Comparison of ENCODE assay signal across 8 mouse cellular contexts in the genomic region with DNA sequence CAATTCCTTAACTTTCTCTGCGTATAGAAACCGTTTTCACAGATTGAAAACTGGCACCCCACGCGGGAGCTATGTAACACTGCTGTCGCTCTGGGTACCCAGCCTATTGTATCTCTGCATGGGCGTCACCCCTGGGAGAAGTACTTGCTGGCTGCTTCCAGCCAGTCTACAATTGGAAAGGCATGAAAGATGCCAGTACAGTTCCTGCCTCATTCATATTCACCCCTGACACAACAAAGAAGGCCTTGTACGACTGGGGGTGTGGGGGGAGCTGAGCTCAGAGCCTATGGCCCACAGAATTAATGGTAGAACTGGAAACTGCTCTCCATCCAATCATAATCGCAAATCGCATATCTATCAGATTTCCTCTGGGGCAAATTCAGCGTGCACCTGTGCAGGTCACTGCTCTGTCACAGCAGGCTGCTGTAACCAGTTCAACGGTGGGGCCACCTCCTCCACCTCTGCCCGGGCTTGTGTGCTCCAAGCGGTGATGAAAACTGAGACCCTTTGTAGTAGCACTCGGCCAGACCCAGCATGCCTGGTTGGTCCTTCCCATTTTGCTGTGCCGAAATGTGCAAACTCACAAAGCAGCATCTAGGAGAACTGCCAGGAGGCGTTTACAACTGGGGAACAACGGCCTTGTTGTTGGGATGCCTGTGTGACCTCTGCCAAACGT. TPM values are rescaled to one million over a fixed set of nuclear protein-coding genes. Genes with fewer than 3 reads are reported as not detected.
DNase-seq lines count a peak whose midpoint lies in the region; ATAC-seq and TF ChIP-seq lines count a peak whose summit lies in the region.

No protein-coding gene starts in this region.

- intact Hi-C loops in left cerebral cortex, adult 2 months (cut with DNase I), result no loop called here

- no peak for TF ChIP-seq CTCF in left cerebral cortex, adult 2 months (IDR thresholded peaks at IDR 0.05)

- DNase-seq in embryo, embryonic 11 days, result peak; percentile 19
- no peak for DNase-seq in embryo, embryonic 10 days (ENCODE audit: low spot score)
- peak; percentile 11 to 49 for DNase-seq in left cerebral cortex, adult 2 months (ENCODE audit: extremely low spot score in 1 of 2, low spot score in 2 of 2)
- DNase-seq in right cerebral cortex, adult 2 months (ENCODE audit: low spot score in 2 of 2), result peak; percentile 39 to 42
- no peak for DNase-seq in heart, embryonic 10.5 days (ENCODE audit: low spot score)
- no peak for DNase-seq in kidney, adult 18-20 months

- H3K9me3 ChIP-seq in heart, embryonic 10.5 days, result no peaks in the 10 kb centered on the region

- H3K4me3 ChIP-seq in left cerebral cortex, adult 2 months, result no peak overlapping the region
- H3K4me3 ChIP-seq in heart, embryonic 10.5 days, result no peak overlapping the region

- H3K27ac ChIP-seq in left cerebral cortex, adult 2 months, result peak overlapping the region; percentile 81
- no peak overlapping the region for H3K27ac ChIP-seq in heart, embryonic 10.5 days

- H3K4me1 ChIP-seq in heart, embryonic 10.5 days, result no peaks in the 10 kb centered on the region

- no peaks in the 10 kb centered on the region for H3K27me3 ChIP-seq in heart, embryonic 10.5 days (ENCODE audit: insufficient read depth, poor library complexity, severe bottlenecking)

- peaks cover 36% of the 10 kb centered on the region for H3K36me3 ChIP-seq in heart, embryonic 10.5 days

- 75% methylated on average over 18 of the region's 18 CpGs for WGBS in heart, embryonic 10.5 days

- ATAC-seq in frontal cortex, adult (ENCODE audit: low TSS enrichment), result peak; percentile 70
- no peak for ATAC-seq in erythroid progenitor cell, adult 5-6 weeks (replicated peaks; ENCODE audit: low FRiP score, poor library complexity, severe bottlenecking)

RNA-seq across cellular contexts. Expression of gene Psph, which starts 25.2 kb away (rescaled TPM):
- total RNA-seq in left cerebral cortex, adult 2 months (2021), result 10 to 100 TPM; 19.9 to 20.2 TPM
- 36.3 and 55.4 TPM in 2 replicates for polyA plus RNA-seq in heart, embryonic 10.5 days (2016; fragmentation: Nextera tagmentation; extraction: Ambion mirVana)
- total RNA-seq in erythroid progenitor cell, adult 5-6 weeks (2015; ENCODE audit: low replicate concordance), result 18.0 and 24.7 TPM in 2 replicates
- 1.9 and 16.4 TPM in 2 replicates for total RNA-seq in erythroid progenitor cell, adult 5-6 weeks (2017; ENCODE audit: low replicate concordance)

RNA-seq across cellular contexts. Expression of gene Nipsnap2, which starts 37.1 kb away (rescaled TPM):
- total RNA-seq in left cerebral cortex, adult 2 months (2021), result 10 to 100 TPM; 72.4 to 72.6 TPM
- 140 and 220 TPM in 2 replicates for polyA plus RNA-seq in heart, embryonic 10.5 days (2016; fragmentation: Nextera tagmentation; extraction: Ambion mirVana)
- 9.7 and 13.8 TPM in 2 replicates for total RNA-seq in erythroid progenitor cell, adult 5-6 weeks (2015; ENCODE audit: low replicate concordance)
- 1.7 and 14.9 TPM in 2 replicates for total RNA-seq in erythroid progenitor cell, adult 5-6 weeks (2017; ENCODE audit: low replicate concordance)

RNA-seq across cellular contexts. Expression of gene Mrps17, which starts 46.7 kb away (rescaled TPM):
- 10 to 100 TPM; 78.0 to 87.8 TPM for total RNA-seq in left cerebral cortex, adult 2 months (2021)
- polyA plus RNA-seq in heart, embryonic 10.5 days (2016; fragmentation: Nextera tagmentation; extraction: Ambion mirVana), result 162 and 176 TPM in 2 replicates
- total RNA-seq in erythroid progenitor cell, adult 5-6 weeks (2015; ENCODE audit: low replicate concordance), result 54.9 and 95.9 TPM in 2 replicates
- 31.1 and 45.7 TPM in 2 replicates for total RNA-seq in erythroid progenitor cell, adult 5-6 weeks (2017; ENCODE audit: low replicate concordance)

RNA-seq across cellular contexts. Expression of gene Sept14, which starts 53.7 kb away (rescaled TPM):
- not detected for total RNA-seq in left cerebral cortex, adult 2 months (2021)
- not detected in 2 replicates for polyA plus RNA-seq in heart, embryonic 10.5 days (2016; fragmentation: Nextera tagmentation; extraction: Ambion mirVana)
- total RNA-seq in erythroid progenitor cell, adult 5-6 weeks (2015; ENCODE audit: low replicate concordance), result not detected in 2 replicates
- not detected in 2 replicates for total RNA-seq in erythroid progenitor cell, adult 5-6 weeks (2017; ENCODE audit: low replicate concordance)

Comparison
In these comparisons a context has a peak if more than half of its experiments do, and no peak if none do; other contexts are left out.
1. DNase-seq: peak in embryo, embryonic 11 days (single experiment), left cerebral cortex, adult 2 months (2 of 2) and right cerebral cortex, adult 2 months (2 of 2); none in embryo, embryonic 10 days (single experiment), heart, embryonic 10.5 days (single experiment) and kidney, adult 18-20 months (single experiment).
2. RNA of gene Nipsnap2, which starts 37.1 kb away (total RNA-seq): 72.4 to 72.6 TPM in left cerebral cortex, adult 2 months; 1.7 to 14.9 TPM in erythroid progenitor cell, adult 5-6 weeks; every median in the first group is over 4 times any median in the second.